Mouse (Mus musculus): Measurements from ENCODE around the gene Nphp4. TPM values are rescaled to one million over a fixed set of nuclear protein-coding genes. Genes with fewer than 3 reads are reported as not detected.
A peak's percentile ranks its signal among the peaks of the same experiment; 100 is the strongest.

Nphp4 gene
- total and polyA plus RNA-seq, 2 experiments from 2014 or later: 0.46 to 5.0 TPM

- 40% methylated on average over 9 of the region's 9 CpGs for WGBS
- Histone ChIP-seq H3K4me1 (ENCODE audit: control insufficient read depth, insufficient read depth) (no peaks in the 10 kb centered on the region), H3K9ac (replicated peaks; ENCODE audit: low read depth, low read length) (no peak overlapping the region), H3K27me3 (ENCODE audit: control insufficient read depth, insufficient read depth, low read length) (no peaks in the 10 kb centered on the region), H3K4me3 (ENCODE audit: low read depth, low read length) (no peak overlapping the region), H3K9me3 (replicated peaks; ENCODE audit: control insufficient read depth, low read length) (no peaks in the 10 kb centered on the region), H3K27ac (ENCODE audit: low read depth) (no peak overlapping the region), H3K36me3 (replicated peaks; ENCODE audit: control insufficient read depth, insufficient read depth, low read length) (no peaks in the 10 kb centered on the region), H3K4me2 (ENCODE audit: low read depth, low read length) (no peak overlapping the region)
- TF ChIP-seq CTCF (IDR thresholded peaks at IDR 0.05; ENCODE audit: low read depth): no peak
- TF ChIP-seq EP300 (IDR thresholded peaks at IDR 0.05; ENCODE audit: low read depth): no peak
- DNase-seq (ENCODE audit: low spot score) (no peak), ATAC-seq (ENCODE audit: insufficient read depth, low read depth) (no peak)
These were observed 56.4 kb downstream of the Nphp4 start for GRCm38 (mm10) chr4:152532872-152533271.

- H3K36me3 ChIP-seq (replicated peaks; ENCODE audit: control insufficient read depth, insufficient read depth, low read length): no peaks in the 10 kb centered on the region
- no peak overlapping the region for H3K4me2 ChIP-seq (ENCODE audit: low read depth, low read length)
- H3K4me1 ChIP-seq (ENCODE audit: control insufficient read depth, insufficient read depth): no peaks in the 10 kb centered on the region
- H3K9ac ChIP-seq (replicated peaks; ENCODE audit: low read depth, low read length): no peak overlapping the region
- no peak overlapping the region for H3K27ac ChIP-seq (ENCODE audit: low read depth)
- no peak for DNase-seq (ENCODE audit: low spot score)
- H3K9me3 ChIP-seq (replicated peaks; ENCODE audit: control insufficient read depth, low read length): no peaks in the 10 kb centered on the region
- no peak overlapping the region for H3K4me3 ChIP-seq (ENCODE audit: low read depth, low read length)
- TF ChIP-seq CTCF (IDR thresholded peaks at IDR 0.05; ENCODE audit: low read depth) (no peak), EP300 (IDR thresholded peaks at IDR 0.05; ENCODE audit: low read depth) (no peak)
- no peaks in the 10 kb centered on the region for H3K27me3 ChIP-seq (ENCODE audit: control insufficient read depth, insufficient read depth, low read length)
- ATAC-seq (ENCODE audit: insufficient read depth, low read depth): no peak
- 89% methylated on average over 12 of the region's 12 CpGs for WGBS
These were observed 63.2 kb downstream of the Nphp4 start for GRCm38 (mm10) chr4:152539756-152540155.

- DNase-seq (ENCODE audit: low spot score) (no peak), ATAC-seq (ENCODE audit: insufficient read depth, low read depth) (peak; percentile 34; the same call in 1 of the 2 replicates)
- Histone ChIP-seq H3K27ac (ENCODE audit: low read depth) (no peak overlapping the region), H3K4me1 (ENCODE audit: control insufficient read depth, insufficient read depth) (no peaks in the 10 kb centered on the region), H3K4me3 (ENCODE audit: low read depth, low read length) (no peak overlapping the region), H3K36me3 (replicated peaks; ENCODE audit: control insufficient read depth, insufficient read depth, low read length) (no peaks in the 10 kb centered on the region), H3K4me2 (ENCODE audit: low read depth, low read length) (no peak overlapping the region), H3K9ac (replicated peaks; ENCODE audit: low read depth, low read length) (no peak overlapping the region), H3K27me3 (ENCODE audit: control insufficient read depth, insufficient read depth, low read length) (no peaks in the 10 kb centered on the region), H3K9me3 (replicated peaks; ENCODE audit: control insufficient read depth, low read length) (no peaks in the 10 kb centered on the region)
- 16% methylated on average over 9 of the region's 9 CpGs for WGBS
- TF ChIP-seq CTCF (IDR thresholded peaks at IDR 0.05; ENCODE audit: low read depth) (peak; percentile 26; the same call in 1 of the 2 replicates), EP300 (IDR thresholded peaks at IDR 0.05; ENCODE audit: low read depth) (no peak)
These were observed 64.7 kb downstream of the Nphp4 start for GRCm38 (mm10) chr4:152541172-152541571.

GRCm38 (mm10) chr4:152542447-152542846, 65.9 kb downstream of the Nphp4 start:
- Histone ChIP-seq H3K36me3 (replicated peaks; ENCODE audit: control insufficient read depth, insufficient read depth, low read length) (no peaks in the 10 kb centered on the region), H3K4me3 (ENCODE audit: low read depth, low read length) (no peak overlapping the region), H3K27ac (ENCODE audit: low read depth) (no peak overlapping the region), H3K9ac (replicated peaks; ENCODE audit: low read depth, low read length) (no peak overlapping the region), H3K27me3 (ENCODE audit: control insufficient read depth, insufficient read depth, low read length) (no peaks in the 10 kb centered on the region), H3K4me2 (ENCODE audit: low read depth, low read length) (no peak overlapping the region), H3K4me1 (ENCODE audit: control insufficient read depth, insufficient read depth) (no peaks in the 10 kb centered on the region), H3K9me3 (replicated peaks; ENCODE audit: control insufficient read depth, low read length) (no peaks in the 10 kb centered on the region)
- DNase-seq (ENCODE audit: low spot score): no peak
- 96% methylated on average over 11 of the region's 11 CpGs for WGBS
- ATAC-seq (ENCODE audit: insufficient read depth, low read depth): no peak
- TF ChIP-seq EP300 (IDR thresholded peaks at IDR 0.05; ENCODE audit: low read depth): no peak
- no peak for TF ChIP-seq CTCF (IDR thresholded peaks at IDR 0.05; ENCODE audit: low read depth)

- Histone ChIP-seq H3K27ac (ENCODE audit: low read depth) (no peak overlapping the region), H3K4me2 (ENCODE audit: low read depth, low read length) (no peak overlapping the region), H3K9ac (replicated peaks; ENCODE audit: low read depth, low read length) (no peak overlapping the region), H3K4me1 (ENCODE audit: control insufficient read depth, insufficient read depth) (no peaks in the 10 kb centered on the region), H3K9me3 (replicated peaks; ENCODE audit: control insufficient read depth, low read length) (no peaks in the 10 kb centered on the region), H3K27me3 (ENCODE audit: control insufficient read depth, insufficient read depth, low read length) (no peaks in the 10 kb centered on the region), H3K36me3 (replicated peaks; ENCODE audit: control insufficient read depth, insufficient read depth, low read length) (no peaks in the 10 kb centered on the region), H3K4me3 (ENCODE audit: low read depth, low read length) (no peak overlapping the region)
- 59% methylated on average over 8 of the region's 8 CpGs for WGBS
- TF ChIP-seq EP300 (IDR thresholded peaks at IDR 0.05; ENCODE audit: low read depth): no peak
- TF ChIP-seq CTCF (IDR thresholded peaks at IDR 0.05; ENCODE audit: low read depth): peak; percentile 23
- ATAC-seq (ENCODE audit: insufficient read depth, low read depth): no peak
- no peak for DNase-seq (ENCODE audit: low spot score)
These were observed 70.0 kb downstream of the Nphp4 start for GRCm38 (mm10) chr4:152546481-152546880.

Measured in heart, postnatal 0 days (tissue).